Mouse (Mus musculus) MEL (cell line): ENCODE results near the gene Efna5. TPM values are rescaled to one million over a fixed set of nuclear protein-coding genes. Genes with fewer than 3 reads are reported as not detected.

Source experiments
- DNase-seq: peaks from one replicate; pipeline ENCODE4 v3.0.0; 2011; ENCODE audit warnings: low read depth, low spot score
- H3K27ac ChIP-seq: 2 replicates; pipeline ENCODE4 v1.5.1; 2012; ENCODE audit warnings: low read depth, mild to moderate bottlenecking, control low read depth, low read length, moderate library complexity; ENCODE audit not compliant: control insufficient read depth
- H3K27me3 ChIP-seq, 2 experiments: fragments of 150-350 bp in 1 of 2; sonication (generic) in 1 of 2; 2 replicates each; pipeline ENCODE4 v1.6.1; 2012; ENCODE audit warnings: low read length in 2 of 2, mild to moderate bottlenecking in 2 of 2, improper control_type of control experiment in 1 of 2, moderate library complexity in 1 of 2; ENCODE audit not compliant: insufficient read depth in 2 of 2, control insufficient read depth in 1 of 2
- H3K36me3 ChIP-seq, 2 experiments: 2 replicates each; pipeline ENCODE4 v1.6.1; 2012 to 2014; ENCODE audit warnings: low read length in 2 of 2, improper control_type of control experiment in 1 of 2, inconsistent platforms in 1 of 2, mild to moderate bottlenecking in 1 of 2; ENCODE audit not compliant: insufficient read depth in 2 of 2, control insufficient read depth in 1 of 2
- H3K4me1 ChIP-seq, 2 experiments: fragments of 150-350 bp in 1 of 2; sonication (generic) in 1 of 2; 2 replicates each; pipeline ENCODE4 v1.6.1; 2012; ENCODE audit warnings: low read length in 2 of 2, improper control_type of control experiment in 1 of 2, mild to moderate bottlenecking in 1 of 2; ENCODE audit not compliant: insufficient read depth in 2 of 2, control insufficient read depth in 1 of 2
- H3K4me3 ChIP-seq, 2 experiments: fragments of 150-350 bp in 1 of 2; sonication (generic) in 1 of 2; 2 replicates each; pipeline ENCODE4 v1.5.1; 2012; ENCODE audit warnings: low read depth in 2 of 2, low read length in 2 of 2, mild to moderate bottlenecking in 2 of 2, moderate library complexity in 2 of 2, control low read depth in 1 of 2, improper control_type of control experiment in 1 of 2; ENCODE audit not compliant: control insufficient read depth in 1 of 2, insufficient read depth in 1 of 2
- H3K79me2 ChIP-seq: 2 replicates; pipeline ENCODE4 v1.6.1; 2012; ENCODE audit warnings: mild to moderate bottlenecking, low read length, moderate library complexity; ENCODE audit not compliant: control insufficient read depth, poor library complexity, insufficient read depth
- H3K9ac ChIP-seq: 2 replicates; pipeline ENCODE4 v1.6.1; 2012; ENCODE audit warnings: low read depth, mild to moderate bottlenecking, control low read depth, low read length, moderate library complexity; ENCODE audit not compliant: control insufficient read depth, poor library complexity, severe bottlenecking
- H3K9me3 ChIP-seq: fragments of 150-350 bp; sonication (generic); replicated peaks from 2 replicates; pipeline ENCODE4 v1.6.1; 2012; ENCODE audit warnings: mild to moderate bottlenecking, low read length, improper control_type of control experiment, moderate library complexity; ENCODE audit not compliant: insufficient read depth
- BHLHE40 ChIP-seq: IDR thresholded peaks from 2 replicates; pipeline ENCODE4 v1.6.1; 2012; ENCODE audit warnings: low read depth, mild to moderate bottlenecking, inconsistent platforms, low read length, improper control_type of control experiment, borderline replicate concordance
- CTCF ChIP-seq, 3 experiments: IDR thresholded peaks in 2 of 3; conservative IDR thresholded peaks in 1 of 3; 2 replicates each; pipeline ENCODE4 v1.5.1; 2011 to 2012; ENCODE audit warnings: low read length in 3 of 3, low read depth in 2 of 3, mild to moderate bottlenecking in 2 of 3, improper control_type of control experiment in 1 of 3, inconsistent platforms in 1 of 3, mixed read lengths in 1 of 3, moderate library complexity in 1 of 3; ENCODE audit not compliant: control insufficient read depth in 1 of 3, insufficient read depth in 1 of 3, poor library complexity in 1 of 3, severe bottlenecking in 1 of 3
- E2F4 ChIP-seq: IDR thresholded peaks from 2 replicates; pipeline ENCODE4 v1.6.1; 2011; ENCODE audit warnings: low read depth, low read length, improper control_type of control experiment, borderline replicate concordance
- ELF1 ChIP-seq: IDR thresholded peaks from 2 replicates; pipeline ENCODE4 v1.6.1; 2014; ENCODE audit warnings: low read depth, mild to moderate bottlenecking, inconsistent platforms, low read length, improper control_type of control experiment, moderate library complexity
- ETS1 ChIP-seq: IDR thresholded peaks from 2 replicates; pipeline ENCODE4 v1.6.1; 2012; ENCODE audit warnings: low read depth, mild to moderate bottlenecking, inconsistent platforms, low read length, improper control_type of control experiment, moderate library complexity
- MAFK ChIP-seq: IDR thresholded peaks from 2 replicates; pipeline ENCODE4 v1.6.1; 2011; ENCODE audit warnings: low read depth, mild to moderate bottlenecking, low read length, improper control_type of control experiment, borderline replicate concordance
- MAZ ChIP-seq: IDR thresholded peaks from 2 replicates; pipeline ENCODE4 v1.6.1; 2012; ENCODE audit warnings: low read depth, mild to moderate bottlenecking, inconsistent platforms, low read length, improper control_type of control experiment
- MEF2A ChIP-seq: IDR thresholded peaks from 2 replicates; pipeline ENCODE4 v1.6.1; 2014; ENCODE audit warnings: low read depth, mild to moderate bottlenecking, inconsistent platforms, low read length, improper control_type of control experiment; ENCODE audit not compliant: poor library complexity, insufficient replicate concordance, severe bottlenecking; ENCODE audit errors: extremely low read depth
- MYC ChIP-seq: IDR thresholded peaks from 2 replicates; pipeline ENCODE4 v1.6.1; 2011; ENCODE audit warnings: low read depth, mild to moderate bottlenecking, low read length, improper control_type of control experiment, moderate library complexity
- POLR2A ChIP-seq, 2 experiments: IDR thresholded peaks; 2 replicates each; pipeline ENCODE4 v1.6.1; 2011 to 2012; ENCODE audit warnings: low read length in 2 of 2, mild to moderate bottlenecking in 2 of 2, control low read depth in 1 of 2, improper control_type of control experiment in 1 of 2, low read depth in 1 of 2, moderate library complexity in 1 of 2; ENCODE audit not compliant: control insufficient read depth in 1 of 2, insufficient read depth in 1 of 2, poor library complexity in 1 of 2
- POLR2AphosphoS5 ChIP-seq: IDR thresholded peaks from 2 replicates; pipeline ENCODE4 v1.6.1; 2012; ENCODE audit warnings: low read depth, borderline replicate concordance, mild to moderate bottlenecking, inconsistent platforms, low read length, moderate library complexity, mixed read lengths
- RAD21 ChIP-seq: IDR thresholded peaks from 2 replicates; pipeline ENCODE4 v1.6.1; 2011; ENCODE audit warnings: mild to moderate bottlenecking, low read depth, low read length, improper control_type of control experiment
- SIN3A ChIP-seq: IDR thresholded peaks from 2 replicates; pipeline ENCODE4 v1.6.1; 2012; ENCODE audit warnings: low read length, improper control_type of control experiment, inconsistent platforms
- SMC3 ChIP-seq: IDR thresholded peaks from 2 replicates; pipeline ENCODE4 v1.6.1; 2011; ENCODE audit warnings: low read depth, low read length, improper control_type of control experiment
- TBP ChIP-seq: IDR thresholded peaks from 2 replicates; pipeline ENCODE4 v1.8.0; 2011; ENCODE audit warnings: low read depth, low read length, improper control_type of control experiment
- TCF12 ChIP-seq: IDR thresholded peaks from 2 replicates; pipeline ENCODE4 v1.6.1; 2014; ENCODE audit warnings: low read depth, mild to moderate bottlenecking, inconsistent platforms, low read length, improper control_type of control experiment, moderate library complexity
- ZMIZ1 ChIP-seq: IDR thresholded peaks from 2 replicates; pipeline ENCODE4 v1.6.1; 2012; ENCODE audit warnings: low read depth, mild to moderate bottlenecking, inconsistent platforms, low read length, improper control_type of control experiment, moderate library complexity
- ZNF384 ChIP-seq: IDR thresholded peaks from 2 replicates; pipeline ENCODE4 v1.6.1; 2012; ENCODE audit warnings: low read depth, mild to moderate bottlenecking, inconsistent platforms, low read length, improper control_type of control experiment
- polyA plus RNA-seq, 2 experiments: library from polyadenylated mRNA; stranded (reverse) in 1 of 2; unstranded in 1 of 2; fragments of >175 nt in 1 of 2; fragments of >200 nt in 1 of 2; gene quantifications; 2 replicates each; pipeline versions ENCODE4 v1.2.1 to v1.2.4; 2012; ENCODE audit warnings: low replicate concordance in 2 of 2, low read depth in 1 of 2; ENCODE audit not compliant: insufficient read length in 2 of 2, insufficient read depth in 1 of 2, missing spikeins in 1 of 2
- total RNA-seq: library from RNA; depleted of rRNA; stranded (reverse); fragments of 300-350 nt; gene quantifications from 2 replicates; pipeline ENCODE4 v1.2.3, GENCODE M21; 2012

Gene Efna5
- total and polyA plus RNA-seq, 3 experiments: not detected

- Histone ChIP-seq H3K27me3 (no peaks in the 10 kb centered on the region), H3K9ac (no peak overlapping the region), H3K9me3 (no peaks in the 10 kb centered on the region), H3K27ac (no peak overlapping the region), H3K79me2 (no peaks in the 10 kb centered on the region), H3K36me3 (no peaks in the 10 kb centered on the region), H3K4me3 (no peak overlapping the region), H3K4me1 (no peaks in the 10 kb centered on the region)
- no peak for DNase-seq
- TF ChIP-seq POLR2A (IDR thresholded peaks at IDR 0.05; ENCODE audit: control insufficient read depth in 1 of 2, insufficient read depth in 1 of 2, low read depth in 1 of 2, low read length in 2 of 2, poor library complexity in 1 of 2) (no peak), TCF12 (no peak), SIN3A (no peak), MYC (no peak), ZMIZ1 (no peak), MEF2A (no peak)
These were observed 311.0 kb downstream of the Efna5 start for GRCm38 (mm10) chr17:62570101-62570500.

- no peak for TF ChIP-seq ZNF384
- no peak for TF ChIP-seq CTCF (IDR thresholded peaks at IDR 0.05 in 2 of 3, conservative IDR thresholded peaks at IDR 0.05 in 1 of 3; ENCODE audit: control insufficient read depth in 1 of 3, insufficient read depth in 1 of 3, low read depth in 2 of 3, low read length in 3 of 3, poor library complexity in 1 of 3, severe bottlenecking in 1 of 3)
- no peak for TF ChIP-seq POLR2AphosphoS5
- TF ChIP-seq SMC3: no peak
- no peak for TF ChIP-seq BHLHE40
- TF ChIP-seq E2F4: no peak
- no peak for TF ChIP-seq POLR2A (IDR thresholded peaks at IDR 0.05; ENCODE audit: control insufficient read depth in 1 of 2, insufficient read depth in 1 of 2, low read depth in 1 of 2, low read length in 2 of 2, poor library complexity in 1 of 2)
- no peak for TF ChIP-seq RAD21
- no peak for TF ChIP-seq MYC
- no peak for TF ChIP-seq MAFK
- TF ChIP-seq ETS1: no peak
- TF ChIP-seq MAZ: no peak
- TF ChIP-seq ELF1: no peak
- TF ChIP-seq TBP: no peak
- DNase-seq: no peak
- H3K27me3 ChIP-seq: no peaks in the 10 kb centered on the region
These were observed 313.1 kb downstream of the Efna5 start for GRCm38 (mm10) chr17:62568019-62568418.

More at GRCm38 (mm10) chr17:62568019-62568418, 313.1 kb downstream of the Efna5 start:
- Histone ChIP-seq H3K4me3 (no peak overlapping the region), H3K9me3 (no peaks in the 10 kb centered on the region), H3K79me2 (no peaks in the 10 kb centered on the region), H3K9ac (no peak overlapping the region), H3K4me1 (no peaks in the 10 kb centered on the region), H3K36me3 (no peaks in the 10 kb centered on the region), H3K27ac (no peak overlapping the region)
